Mouse (Mus musculus) kidney, adult 11 months (tissue): ENCODE data around the gene Olfr669.
"Not testable (repeated sequence)": the region's sequence is repeated elsewhere in the genome, so short reads cannot be mapped to it uniquely, and the experiment has no call there.

Experiments used
- DNase-seq: peaks from one replicate; pipeline ENCODE4 v3.0.0; 2022

Gene Olfr669

DNA sequence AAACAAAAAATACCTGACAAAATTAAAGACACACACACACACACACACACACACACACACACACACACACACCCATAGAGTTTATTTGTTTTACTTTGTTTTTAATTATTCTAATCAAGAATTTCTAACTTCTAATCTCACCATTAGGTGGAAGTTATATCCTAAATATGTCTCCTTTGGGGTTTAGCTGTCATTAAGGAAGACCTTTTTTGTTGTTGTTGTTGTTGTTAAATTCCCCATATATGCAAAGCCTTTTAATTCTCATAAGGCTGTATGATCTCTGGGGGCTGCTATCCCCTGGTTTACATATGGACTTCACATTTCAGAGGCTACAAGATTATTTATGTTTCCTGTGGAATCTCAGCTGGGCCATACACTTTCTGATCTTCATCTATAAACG lies at the start of gene Olfr669:
Gene Olfr669, plus strand, starts transcription at position 301 of the 400 bp plus-strand sequence.
- DNase-seq, result no peak

DNA sequence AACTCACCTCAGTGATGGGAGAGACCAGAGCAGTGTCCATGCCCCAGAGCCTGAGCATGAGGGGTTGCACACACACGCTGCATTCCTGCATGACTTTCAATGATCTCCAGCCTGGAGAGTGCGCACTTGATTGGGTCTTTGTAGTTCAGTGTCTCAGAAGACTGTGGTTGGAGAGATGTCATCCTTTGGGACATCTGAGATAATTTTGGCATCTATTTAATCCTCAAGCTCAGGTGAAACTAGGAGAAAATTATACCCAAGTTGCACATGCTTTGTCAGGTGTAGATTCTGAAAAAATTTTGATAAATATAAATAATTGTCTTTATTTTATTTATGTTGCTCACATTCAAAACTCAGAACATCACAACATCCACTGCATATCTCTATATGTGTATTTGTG lies 38.2 kb upstream of the Olfr669 start, which contains the start of gene Olfr666:
Gene Olfr666, minus strand, starts transcription at position 101 of the 400 bp plus-strand sequence.
- no peak for DNase-seq

DNA sequence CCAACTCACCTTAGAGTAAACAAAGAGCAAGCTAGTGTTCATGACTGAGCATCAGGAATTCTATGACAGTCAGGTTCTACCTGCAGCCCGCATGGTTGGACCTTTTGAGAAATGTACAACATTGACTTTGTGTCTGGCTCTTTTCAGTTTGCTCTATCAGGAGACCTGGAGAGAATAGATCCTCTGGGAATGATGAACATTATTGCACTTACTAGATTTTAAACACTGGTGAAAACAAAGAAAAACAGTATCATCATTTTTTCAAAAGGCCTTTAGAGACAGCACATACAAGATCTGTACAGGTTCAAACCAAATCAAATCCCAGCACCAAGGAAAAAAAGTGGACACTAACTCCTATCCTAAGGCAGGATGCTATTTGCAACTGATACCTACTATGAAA lies 12.7 kb upstream of the Olfr669 start, which contains the start of gene Olfr667:
Gene Olfr667, minus strand, starts transcription at position 101 of the 400 bp plus-strand sequence.
- no peak for DNase-seq

DNA sequence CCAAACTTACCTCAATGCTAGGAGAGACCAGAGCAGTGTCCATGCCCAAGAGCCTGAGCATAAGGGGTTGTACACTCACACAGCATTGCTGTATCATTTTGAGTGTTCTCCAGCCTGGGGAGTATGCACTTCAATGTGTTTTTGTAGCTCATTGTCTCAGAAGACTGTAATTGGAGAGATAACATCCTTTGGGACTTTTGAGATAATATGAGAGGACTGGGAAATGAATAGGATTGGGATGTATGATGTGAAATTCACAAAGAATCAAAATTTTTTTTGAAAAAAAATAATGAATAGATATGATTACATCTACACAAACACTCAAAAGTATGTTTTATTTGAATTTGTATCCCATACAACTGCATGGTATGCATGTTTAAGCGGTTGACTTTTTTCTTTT lies 6.1 kb upstream of the Olfr669 start, which contains the start of gene Olfr668:
Gene Olfr668, minus strand, starts transcription at position 101 of the 400 bp plus-strand sequence.
- no peak for DNase-seq

DNA sequence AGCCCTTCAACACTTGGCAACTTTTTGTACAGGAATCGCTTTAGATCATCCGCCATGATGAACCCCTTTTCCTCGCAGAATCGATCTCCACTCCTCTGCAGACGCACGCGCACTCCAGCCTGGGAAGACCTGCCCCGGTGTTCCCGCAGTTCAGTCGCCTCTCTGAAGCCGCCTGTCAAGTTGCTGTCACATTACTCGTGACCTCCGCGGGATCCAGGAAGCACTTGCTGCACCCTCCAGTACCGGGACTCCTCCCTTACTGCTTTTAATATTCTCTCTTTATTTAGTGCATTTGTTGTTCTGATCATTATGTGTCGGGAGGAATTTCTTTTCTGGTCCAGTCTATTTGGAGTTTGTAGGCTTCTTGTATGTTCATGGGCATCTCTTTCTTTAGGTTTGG lies 16.2 kb downstream of the Olfr669 start:
- not testable (repeated sequence) for DNase-seq

DNA sequence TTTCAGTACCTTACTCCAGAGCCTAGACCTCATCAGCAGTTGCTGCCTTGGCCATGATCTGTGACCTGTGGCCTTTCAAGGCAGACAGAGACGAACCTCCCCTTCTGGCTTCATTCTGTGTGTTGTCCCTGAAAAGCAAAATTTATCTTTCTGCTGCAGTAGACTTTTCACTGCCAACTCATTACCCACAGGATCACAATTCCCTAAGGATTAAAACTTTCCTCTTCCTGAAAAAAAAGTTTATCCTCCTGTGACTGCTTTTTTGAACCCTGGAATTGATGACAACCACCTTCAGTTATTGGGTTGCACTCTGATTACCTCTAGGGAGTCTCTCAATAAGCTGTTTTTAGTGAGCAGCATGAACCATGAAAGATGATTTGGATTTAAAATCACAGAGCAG lies 28.5 kb downstream of the Olfr669 start, which contains the start of gene Olfr670:
Gene Olfr670, minus strand, starts transcription at position 101 of the 400 bp plus-strand sequence.
- DNase-seq, result no peak

DNA sequence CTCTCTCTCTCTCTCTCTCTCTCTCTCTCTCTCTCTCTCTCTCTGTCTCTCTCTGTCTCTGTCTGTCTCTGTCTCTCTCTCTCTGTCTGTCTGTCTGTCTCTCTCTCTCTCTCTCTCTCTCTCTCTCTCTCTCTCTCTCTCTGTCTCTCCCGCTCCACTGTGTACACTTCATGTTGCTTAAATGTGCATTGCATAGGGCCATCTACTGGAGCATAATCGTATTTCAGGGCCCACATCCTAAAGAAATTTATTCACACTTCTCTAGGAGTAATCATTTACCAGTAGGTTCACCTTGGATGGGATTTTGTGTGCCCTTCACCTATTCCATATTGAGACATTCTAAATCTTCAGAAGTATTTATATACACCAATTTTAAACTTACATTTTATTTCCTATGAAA lies 38.5 kb downstream of the Olfr669 start:
- DNase-seq, result not testable (repeated sequence)

DNA sequence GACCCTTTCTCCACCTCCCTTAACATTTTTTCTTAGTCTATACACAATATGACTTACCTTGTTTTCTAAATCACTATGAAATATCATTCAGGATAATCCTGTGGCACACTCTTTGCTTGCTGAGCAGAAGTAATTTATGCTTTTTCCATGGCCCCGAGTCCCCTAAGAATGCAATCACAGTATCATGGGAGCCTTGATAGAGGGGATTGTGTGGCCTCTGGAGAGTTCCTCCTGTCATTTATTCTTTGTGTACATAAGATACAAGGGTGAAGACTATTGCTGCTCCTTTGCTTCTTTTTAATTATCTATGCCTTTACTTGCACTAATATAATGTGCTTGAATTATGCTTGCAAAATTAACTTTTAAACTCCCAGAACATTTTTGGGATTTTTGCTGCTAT lies 45.0 kb downstream of the Olfr669 start, which contains the start of gene Olfr671:
Gene Olfr671, minus strand, starts transcription at position 101 of the 400 bp plus-strand sequence.
- no peak for DNase-seq
